Mouse (Mus musculus) heart, embryonic 13.5 days (tissue): ENCODE data around the gene Arhgap32. TPM values are rescaled to one million over a fixed set of nuclear protein-coding genes. Genes with fewer than 3 reads are reported as not detected.

Experiments
- ATAC-seq: fragments of 200-750 bp; cut with Nextera tagmentation; 2 replicates; pipeline ENCODE4 v1.8.0; 2017; ENCODE audit warnings: moderate TSS enrichment; ENCODE audit not compliant: insufficient number of reproducible peaks, low FRiP score, low TSS enrichment; ENCODE audit errors: extremely low read depth
- H3K27ac ChIP-seq: fragments of 300-500 bp; sonication (generic); replicated peaks from 2 replicates; pipeline ENCODE4 v1.5.1; 2015; ENCODE audit warnings: moderate library complexity, mild to moderate bottlenecking, inconsistent platforms
- H3K27me3 ChIP-seq: fragments of 300-500 bp; sonication (generic); replicated peaks from 2 replicates; pipeline ENCODE4 v1.6.1; 2015; ENCODE audit warnings: mild to moderate bottlenecking, inconsistent platforms
- H3K36me3 ChIP-seq: fragments of 300-500 bp; sonication (generic); 2 replicates; pipeline ENCODE4 v1.6.1; 2015; ENCODE audit warnings: mild to moderate bottlenecking, inconsistent platforms
- H3K4me1 ChIP-seq: fragments of 300-500 bp; sonication (generic); 2 replicates; pipeline ENCODE4 v1.6.1; 2015; ENCODE audit warnings: inconsistent platforms
- H3K4me2 ChIP-seq: fragments of 300-500 bp; sonication (generic); 2 replicates; pipeline ENCODE4 v1.6.1; 2015; ENCODE audit warnings: inconsistent platforms, mild to moderate bottlenecking, moderate library complexity
- H3K4me3 ChIP-seq: fragments of 300-500 bp; sonication (generic); 2 replicates; pipeline ENCODE4 v1.5.1; 2015; ENCODE audit warnings: moderate library complexity, mild to moderate bottlenecking, inconsistent platforms
- H3K9ac ChIP-seq: fragments of 300-500 bp; sonication (generic); 2 replicates; pipeline ENCODE4 v1.6.1; 2015; ENCODE audit warnings: inconsistent platforms, mild to moderate bottlenecking, moderate library complexity
- H3K9me3 ChIP-seq: fragments of 300-500 bp; sonication (generic); 2 replicates; pipeline ENCODE4 v1.6.1; 2016; ENCODE audit warnings: inconsistent platforms
- WGBS: fragments of 180-500 bp; shearing (Covaris S2); methylation state at CpG from one replicate; pipeline ENCODE4 v1.1.7; 2015; ENCODE audit warnings: mixed read lengths; 5-methylcytosine and 5-hydroxymethylcytosine counted together
- polyA plus RNA-seq: library from polyadenylated mRNA; unstranded; fragments of >200 nt; fragmentation: Nextera tagmentation; extraction: Ambion mirVana; gene quantifications from 2 replicates; pipeline ENCODE4 v1.2.1, GENCODE M21; 2015

Arhgap32 gene
- polyA plus RNA-seq, 1 experiment from 2014 or later, result 3.3 TPM

DNA sequence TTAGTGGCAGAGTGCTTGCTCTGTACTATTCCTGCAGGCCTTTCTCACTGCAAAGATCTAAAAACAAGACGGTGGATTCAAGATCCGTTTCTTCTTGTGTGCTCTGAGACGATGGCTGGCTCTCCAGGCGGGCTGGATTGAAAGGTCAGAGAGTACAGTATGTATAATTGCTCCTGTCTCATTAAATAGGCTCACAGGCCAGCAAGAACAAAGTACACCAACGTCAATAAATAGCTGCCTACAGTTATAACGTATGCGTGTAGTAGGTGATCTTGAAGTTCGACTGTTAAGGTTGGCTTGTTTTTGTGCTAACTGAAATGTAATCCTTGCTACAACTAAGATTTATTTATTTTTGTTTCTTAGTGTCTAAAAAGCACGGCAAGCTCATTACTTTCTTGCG is 123.0 kb downstream of the Arhgap32 start:
- Histone ChIP-seq H3K4me3 (no peak overlapping the region), H3K27me3 (no peaks in the 10 kb centered on the region), H3K27ac (no peak overlapping the region), H3K4me2 (no peak overlapping the region), H3K9ac (no peak overlapping the region), H3K36me3 (peaks cover 10% of the 10 kb centered on the region; the same call in 1 of the 2 replicates), H3K9me3 (no peaks in the 10 kb centered on the region), H3K4me1 (0 out of 2 replicates have a peak, but pooled peaks cover under 1% of the 10 kb centered on the region)
- no peak for ATAC-seq
- 80% methylated on average over 10 of the region's 10 CpGs for WGBS

DNA sequence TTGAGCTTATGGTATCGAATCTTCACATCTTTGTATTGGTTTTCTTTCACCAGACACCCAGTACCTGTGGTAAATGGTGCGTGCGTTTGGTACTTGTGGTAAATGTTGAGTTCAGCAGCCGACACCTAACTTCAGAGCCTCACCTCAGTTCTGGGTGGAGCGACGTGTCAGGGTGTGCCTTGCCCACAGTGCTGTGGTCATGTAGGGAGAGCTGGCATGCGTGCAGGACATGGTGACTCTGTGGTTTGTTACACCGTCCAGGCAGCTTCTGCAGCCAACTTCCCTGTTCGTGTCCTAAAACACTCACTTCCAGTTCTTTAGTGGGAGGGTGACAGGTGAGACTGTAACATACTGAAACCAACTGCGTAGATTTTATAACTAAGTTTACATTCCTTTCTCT is 123.5 kb downstream of the Arhgap32 start:
- ATAC-seq, result no peak
- Histone ChIP-seq H3K4me1 (peaks cover 6% of the 10 kb centered on the region; the same call in 1 of the 2 replicates), H3K36me3 (peaks cover 10% of the 10 kb centered on the region; the same call in 1 of the 2 replicates)

DNA sequence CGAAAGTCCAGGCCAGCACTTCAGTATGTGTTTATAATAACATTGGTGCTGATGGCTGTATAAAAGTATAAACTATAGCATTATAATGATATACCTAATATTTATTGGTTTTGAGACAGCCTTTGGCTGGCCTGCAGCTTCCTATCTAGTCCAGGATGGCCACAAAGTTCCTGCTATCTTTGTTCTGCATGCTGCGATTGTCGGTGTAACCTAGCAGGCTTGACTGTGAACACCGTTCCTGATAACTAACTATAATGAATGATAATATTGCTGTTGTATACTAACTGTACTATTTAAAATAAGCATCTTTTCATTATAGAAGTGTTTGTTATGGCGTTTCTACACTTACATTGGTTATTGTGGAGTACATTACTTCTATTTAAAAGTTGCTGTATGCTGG is 124.5 kb downstream of the Arhgap32 start:
- H3K27ac ChIP-seq, result no peak overlapping the region
- WGBS, result 77% methylated on average over 5 of the region's 5 CpGs
- no peak overlapping the region for H3K4me2 ChIP-seq
- no peaks in the 10 kb centered on the region for H3K27me3 ChIP-seq
- H3K36me3 ChIP-seq, result peaks cover 10% of the 10 kb centered on the region; the same call in 1 of the 2 replicates
- H3K4me1 ChIP-seq, result peaks cover 11% of the 10 kb centered on the region; the same call in 1 of the 2 replicates
- H3K9ac ChIP-seq, result no peak overlapping the region
- no peaks in the 10 kb centered on the region for H3K9me3 ChIP-seq
- H3K4me3 ChIP-seq, result no peak overlapping the region
- no peak for ATAC-seq

More for the DNA sequence above, 123.5 kb downstream of the Arhgap32 start:
- H3K4me3 ChIP-seq, result no peak overlapping the region
- H3K4me2 ChIP-seq, result no peak overlapping the region
- no peak overlapping the region for H3K9ac ChIP-seq
- H3K27ac ChIP-seq, result no peak overlapping the region
- 87% methylated on average over 10 of the region's 10 CpGs for WGBS
- H3K27me3 ChIP-seq, result no peaks in the 10 kb centered on the region
- no peaks in the 10 kb centered on the region for H3K9me3 ChIP-seq

DNA sequence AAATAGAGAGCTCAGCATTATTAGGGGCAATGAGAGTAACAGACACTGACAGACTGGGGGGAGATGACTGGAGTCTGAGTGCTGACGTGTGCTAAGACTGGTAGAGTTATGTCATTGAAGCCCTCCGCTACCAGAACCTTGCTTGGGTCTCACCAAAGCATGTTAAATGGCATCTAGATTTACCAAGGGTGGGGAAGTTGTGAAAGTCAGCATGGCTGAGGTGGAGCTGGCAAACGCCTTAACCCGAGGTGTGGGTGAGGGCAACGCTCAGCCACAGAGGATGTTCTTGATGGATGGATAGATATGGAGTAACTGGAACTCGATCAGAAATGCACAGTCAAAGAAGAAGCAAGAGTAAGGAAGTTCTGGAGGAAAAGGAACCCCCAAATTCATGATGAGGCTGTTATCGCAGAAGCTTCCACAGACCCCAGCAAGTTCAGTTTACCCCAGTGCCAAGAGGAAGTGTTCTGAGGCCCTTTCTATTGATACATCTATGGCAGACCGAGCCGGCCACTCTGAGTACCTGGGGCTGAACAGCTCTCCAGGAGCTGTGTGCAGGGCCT is 125.8 kb downstream of the Arhgap32 start:
- Histone ChIP-seq H3K4me2 (no peak overlapping the region), H3K27me3 (no peaks in the 10 kb centered on the region), H3K36me3 (peaks cover 17% of the 10 kb centered on the region), H3K4me3 (no peak overlapping the region), H3K27ac (no peak overlapping the region), H3K9me3 (no peaks in the 10 kb centered on the region), H3K4me1 (peaks cover 16% of the 10 kb centered on the region; the same call in 1 of the 2 replicates), H3K9ac (no peak overlapping the region)
- WGBS, result 81% methylated on average over 9 of the region's 9 CpGs
- ATAC-seq, result no peak

DNA sequence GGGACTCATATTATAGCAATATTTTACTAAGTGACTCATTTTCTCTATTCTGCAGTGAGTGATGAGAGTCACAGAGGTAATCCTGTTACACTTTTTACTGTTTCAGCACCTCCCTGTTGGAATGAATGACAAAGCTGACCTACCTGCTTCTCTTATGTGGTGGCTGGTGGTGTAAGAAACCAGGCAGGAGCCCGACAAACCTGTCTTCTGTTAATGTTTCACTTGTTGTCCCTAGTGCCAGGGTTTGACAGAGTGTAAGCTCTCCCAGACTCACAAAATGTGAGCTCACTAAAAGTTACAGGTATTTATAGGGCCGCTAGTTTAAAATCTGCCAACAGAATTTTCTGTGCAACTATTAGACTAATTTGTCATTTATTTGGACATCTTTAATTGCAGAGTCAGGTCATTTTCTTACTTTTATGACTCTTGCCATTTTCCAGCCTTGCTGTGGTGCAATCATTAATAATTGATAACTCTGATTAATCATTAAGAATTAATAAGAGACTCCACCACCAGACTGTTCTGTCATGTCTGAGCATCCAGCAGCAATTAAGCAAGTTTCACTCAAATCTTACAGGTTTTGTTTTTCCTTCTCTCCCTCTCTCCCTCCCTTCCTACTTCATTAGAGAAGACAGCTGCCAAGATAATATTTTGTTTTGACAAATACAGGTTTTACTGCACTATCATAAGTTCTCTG is 127.1 kb downstream of the Arhgap32 start:
- Histone ChIP-seq H3K4me3 (no peak overlapping the region), H3K27ac (no peak overlapping the region), H3K9ac (no peak overlapping the region), H3K9me3 (no peaks in the 10 kb centered on the region), H3K27me3 (no peaks in the 10 kb centered on the region), H3K4me1 (peaks cover 16% of the 10 kb centered on the region; the same call in 1 of the 2 replicates), H3K36me3 (peaks cover 28% of the 10 kb centered on the region), H3K4me2 (no peak overlapping the region)
- ATAC-seq, result no peak
- 78% methylated on average over 2 of the region's 2 CpGs for WGBS

DNA sequence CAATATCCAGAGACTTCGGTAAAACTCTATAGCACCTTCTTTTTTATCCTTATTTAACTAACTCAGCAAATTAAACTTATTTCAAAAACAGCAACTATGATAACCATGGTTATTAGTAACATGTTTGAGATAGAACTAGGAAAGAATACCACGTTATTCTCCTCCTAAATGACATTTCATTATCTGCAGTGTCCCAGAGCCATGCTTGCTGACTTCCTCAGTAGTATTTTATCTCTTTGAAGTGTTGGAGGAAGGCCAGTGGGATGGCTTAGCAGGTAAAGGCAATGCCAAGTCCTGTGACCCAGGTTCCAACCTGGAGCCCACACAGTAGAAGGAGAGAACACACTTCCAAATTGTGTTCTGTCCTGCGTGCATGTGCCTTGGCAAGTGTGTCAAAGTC is 129.3 kb downstream of the Arhgap32 start:
- 71% methylated on average over 3 of the region's 3 CpGs for WGBS
- H3K4me3 ChIP-seq, result no peak overlapping the region
- ATAC-seq, result no peak
- no peak overlapping the region for H3K27ac ChIP-seq
- peaks cover 16% of the 10 kb centered on the region; the same call in 1 of the 2 replicates for H3K4me1 ChIP-seq
- H3K9me3 ChIP-seq, result no peaks in the 10 kb centered on the region
- no peak overlapping the region for H3K4me2 ChIP-seq
- peaks cover 42% of the 10 kb centered on the region for H3K36me3 ChIP-seq
- H3K9ac ChIP-seq, result no peak overlapping the region
- H3K27me3 ChIP-seq, result no peaks in the 10 kb centered on the region

DNA sequence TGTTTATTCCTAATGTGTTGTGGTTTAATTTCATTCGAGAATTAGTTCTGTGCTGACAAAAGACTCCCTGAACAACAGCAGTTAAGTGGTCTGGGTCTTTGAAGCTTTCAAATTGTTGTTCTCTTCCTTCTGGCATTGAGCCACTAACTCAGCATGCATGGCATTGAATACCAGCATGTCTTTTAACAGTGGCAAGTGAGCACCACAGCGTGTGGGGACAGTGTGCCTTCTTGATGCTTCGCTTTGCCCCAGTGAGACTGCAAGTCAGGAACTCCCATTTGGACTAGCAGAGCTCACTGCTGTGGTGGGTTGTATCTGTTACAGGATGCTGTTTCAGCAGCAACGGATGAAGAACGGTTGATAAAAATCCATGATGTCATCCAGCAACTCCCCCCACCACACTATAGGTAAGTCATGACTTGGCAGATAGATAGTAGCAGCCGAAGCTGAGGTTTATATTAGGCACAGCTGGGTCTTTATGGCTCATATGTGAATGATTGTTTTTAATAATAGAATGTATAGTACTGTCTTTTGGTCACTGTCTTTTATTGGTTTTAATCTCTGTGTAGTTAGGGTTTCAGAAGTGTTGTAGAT is 130.3 kb downstream of the Arhgap32 start:
- 56% methylated on average over 6 of the region's 6 CpGs for WGBS
- peaks cover 48% of the 10 kb centered on the region for H3K36me3 ChIP-seq
- no peaks in the 10 kb centered on the region for H3K9me3 ChIP-seq
- no peak overlapping the region for H3K4me3 ChIP-seq
- ATAC-seq, result no peak
- H3K4me1 ChIP-seq, result peaks cover 16% of the 10 kb centered on the region; the same call in 1 of the 2 replicates
- H3K27me3 ChIP-seq, result no peaks in the 10 kb centered on the region
- 0 out of 2 replicates have a peak overlapping the region, but pooled peaks have one; percentile 4 for H3K9ac ChIP-seq
- H3K27ac ChIP-seq, result no peak overlapping the region
- H3K4me2 ChIP-seq, result no peak overlapping the region

DNA sequence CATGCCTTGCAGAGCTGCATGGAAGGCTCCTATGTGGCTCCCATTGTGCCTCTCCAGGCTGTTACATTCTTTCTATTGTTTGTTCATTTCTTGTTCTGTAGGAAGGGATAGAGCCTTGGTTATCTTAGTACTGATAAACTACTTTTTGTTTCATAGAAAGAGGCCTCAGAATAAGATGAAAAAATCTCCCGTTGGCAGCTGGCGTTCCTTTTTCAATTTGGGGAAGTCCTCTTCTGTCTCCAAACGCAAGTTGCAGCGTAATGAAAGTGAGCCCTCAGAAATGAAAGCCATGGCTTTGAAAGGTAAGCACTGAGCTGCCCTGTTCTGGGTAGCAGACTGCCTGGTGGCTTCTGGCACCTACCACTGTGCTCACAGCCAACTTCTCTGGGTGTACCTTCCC is 134.6 kb downstream of the Arhgap32 start:
- Histone ChIP-seq H3K9me3 (no peaks in the 10 kb centered on the region), H3K9ac (no peak overlapping the region), H3K4me3 (no peak overlapping the region), H3K4me2 (no peak overlapping the region), H3K36me3 (peaks cover 79% of the 10 kb centered on the region), H3K4me1 (peaks cover 5% of the 10 kb centered on the region; the same call in 1 of the 2 replicates), H3K27ac (no peak overlapping the region), H3K27me3 (no peaks in the 10 kb centered on the region)
- ATAC-seq, result no peak
- 66% methylated on average over 4 of the region's 4 CpGs for WGBS

DNA sequence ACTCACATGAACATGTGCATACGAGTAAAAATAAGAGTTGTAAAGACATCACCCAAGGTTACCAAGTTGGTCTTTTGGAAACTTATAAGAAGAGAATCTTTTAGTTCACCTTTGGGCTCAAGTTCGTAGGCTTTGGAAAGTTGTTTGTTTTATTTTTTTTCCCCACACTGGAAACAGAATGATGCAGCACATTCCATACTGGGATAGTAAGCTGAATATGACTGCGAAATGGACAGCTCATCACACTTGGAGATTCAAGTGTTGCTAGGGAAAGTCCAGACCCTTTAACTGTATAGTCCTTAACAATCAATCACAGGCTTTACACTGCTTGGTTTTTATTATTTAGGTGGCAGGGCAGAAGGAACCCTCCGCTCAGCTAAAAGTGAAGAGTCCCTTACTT is 137.8 kb downstream of the Arhgap32 start:
- H3K27ac ChIP-seq, result no peak overlapping the region
- ATAC-seq, result no peak
- no peaks in the 10 kb centered on the region for H3K9me3 ChIP-seq
- no peak overlapping the region for H3K4me3 ChIP-seq
- H3K4me2 ChIP-seq, result no peak overlapping the region
- no peak overlapping the region for H3K9ac ChIP-seq
- 83% methylated on average over 4 of the region's 4 CpGs for WGBS
- peaks cover 85% of the 10 kb centered on the region for H3K36me3 ChIP-seq
- peaks cover 14% of the 10 kb centered on the region for H3K4me1 ChIP-seq
- H3K27me3 ChIP-seq, result no peaks in the 10 kb centered on the region

DNA sequence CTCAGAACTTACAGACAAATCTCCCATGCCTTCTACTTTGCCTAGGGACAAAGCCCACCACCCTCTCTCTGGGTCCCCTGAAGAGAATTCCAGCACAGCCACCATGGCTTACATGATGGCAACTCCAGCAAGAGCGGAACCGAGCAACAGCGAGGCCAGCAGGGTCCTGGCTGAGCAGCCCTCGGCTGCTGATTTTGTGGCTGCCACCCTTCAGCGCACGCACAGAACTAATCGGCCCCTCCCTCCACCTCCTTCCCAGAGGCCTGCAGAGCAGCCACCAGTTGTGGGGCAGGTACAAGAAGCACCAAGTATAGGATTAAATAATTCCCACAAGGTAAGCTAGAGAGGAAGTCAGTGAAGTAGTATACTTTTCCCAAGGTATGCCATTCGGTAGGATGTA is 141.4 kb downstream of the Arhgap32 start:
- WGBS, result 80% methylated on average over 8 of the region's 8 CpGs
- no peak overlapping the region for H3K4me3 ChIP-seq
- peaks cover 85% of the 10 kb centered on the region for H3K36me3 ChIP-seq
- H3K27ac ChIP-seq, result 0 out of 2 replicates have a peak overlapping the region, but pooled peaks have one; percentile 16
- ATAC-seq, result no peak
- no peaks in the 10 kb centered on the region for H3K27me3 ChIP-seq
- peaks cover 14% of the 10 kb centered on the region for H3K4me1 ChIP-seq
- H3K9ac ChIP-seq, result no peak overlapping the region; the same call in 1 of the 2 replicates
- H3K9me3 ChIP-seq, result no peaks in the 10 kb centered on the region
- H3K4me2 ChIP-seq, result no peak overlapping the region

DNA sequence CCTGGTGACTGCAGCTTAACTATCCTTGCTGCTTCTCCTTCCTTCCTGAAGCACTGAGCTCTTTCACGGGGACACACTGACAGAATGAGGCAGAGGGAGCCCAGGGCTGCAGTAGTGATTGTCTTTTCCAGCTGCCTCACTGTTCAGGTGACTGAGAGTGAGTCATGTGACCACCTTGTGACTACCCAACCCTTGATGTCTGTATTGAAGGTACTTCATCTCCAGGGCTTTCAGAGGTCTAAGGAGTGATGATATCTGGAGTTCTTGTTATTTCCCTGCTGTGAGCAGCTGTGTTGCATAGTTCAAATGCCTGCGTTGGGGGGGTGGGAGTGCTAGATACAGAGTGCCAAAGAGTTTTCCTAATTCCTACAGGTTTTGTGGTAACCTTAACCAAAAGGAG is 141.9 kb downstream of the Arhgap32 start:
- no peak for ATAC-seq
- Histone ChIP-seq H3K9ac (no peak overlapping the region), H3K4me2 (no peak overlapping the region), H3K4me3 (no peak overlapping the region), H3K4me1 (peaks cover 14% of the 10 kb centered on the region), H3K27me3 (no peaks in the 10 kb centered on the region), H3K27ac (0 out of 2 replicates have a peak overlapping the region, but pooled peaks have one; percentile 16), H3K9me3 (no peaks in the 10 kb centered on the region), H3K36me3 (peaks cover 86% of the 10 kb centered on the region)
- 40% methylated on average over 2 of the region's 2 CpGs for WGBS
